18 mouse cellular contexts compared by ENCODE assay signal in the genomic region with DNA sequence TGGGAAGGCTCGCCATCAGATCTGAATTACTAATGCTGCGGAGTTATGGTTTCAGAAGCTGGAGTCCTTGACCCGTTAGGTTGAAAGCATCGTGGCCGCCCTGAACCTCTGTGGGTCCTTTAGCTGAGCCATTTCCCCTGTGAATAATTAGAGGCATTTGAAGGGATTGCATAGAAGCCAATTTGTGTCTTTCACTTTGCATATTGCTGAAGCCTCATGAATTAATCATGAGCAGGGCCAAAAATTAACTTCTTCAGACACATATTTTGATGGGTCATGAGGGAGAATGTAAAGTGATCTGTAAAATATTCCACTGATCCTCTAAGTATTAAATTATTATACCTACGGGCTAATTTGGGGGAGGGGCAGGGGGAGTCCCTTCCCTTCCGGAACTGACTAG.
A peak's percentile ranks its signal among the peaks of the same experiment; 100 is the strongest.
DNase-seq lines count a peak whose midpoint lies in the region; ATAC-seq and TF ChIP-seq lines count a peak whose summit lies in the region.
"Had no signal": no experiment of that assay in that cellular context is flagged by ENCODE, and none has a peak within 500 bp of the region (broad histone marks: within the 10 kb centered on the region; RNA-seq: fewer than 3 reads in every experiment).

No protein-coding gene starts in this region.

- no peak overlapping the region for H3K4me3 ChIP-seq in hindbrain, embryonic 11.5 days (ENCODE audit: low read depth, low read length)
- no peak overlapping the region for H3K4me3 ChIP-seq in hindbrain, embryonic 10.5 days
- no peak overlapping the region for H3K4me3 ChIP-seq in hindbrain, embryonic 12.5 days
- no peak overlapping the region for H3K4me3 ChIP-seq in midbrain, embryonic 14.5 days (replicated peaks; ENCODE audit: low read depth, low read length)
- H3K4me3 ChIP-seq in heart, embryonic 10.5 days, result no peak overlapping the region
- H3K4me3 ChIP-seq: heart, adult 2 months; kidney, embryonic 15.5 days; left cerebral cortex, adult 2 months; limb, embryonic 12.5 days; liver, embryonic 13.5 days; lung, embryonic 15.5 days had no signal

- no peak for DNase-seq in hindbrain, embryonic 11.5 days (ENCODE audit: low spot score)
- DNase-seq in hindbrain, embryonic 10.5 days (ENCODE audit: low spot score), result no peak
- DNase-seq in brain, embryonic 14.5 days (ENCODE audit: low read depth), result peak; percentile 84
- peak; percentile 79 for DNase-seq in midbrain, embryonic 14.5 days
- DNase-seq in cerebellum, adult 9-10 months, result no peak
- DNase-seq in left cerebral cortex, postnatal 10 days (ENCODE audit: extremely low spot score in 1 of 2, low spot score in 2 of 2), result no peak
- DNase-seq in heart, embryonic 10.5 days (ENCODE audit: low spot score), result no peak
- DNase-seq: cerebellum, postnatal 14 days; gastrocnemius, postnatal 14 days; heart, adult 2 months; liver, embryonic 13.5 days; thymus, postnatal 36 days had no signal

- no peaks in the 10 kb centered on the region for H3K9me3 ChIP-seq in hindbrain, embryonic 11.5 days (ENCODE audit: control insufficient read depth, low read length)
- no peaks in the 10 kb centered on the region for H3K9me3 ChIP-seq in hindbrain, embryonic 10.5 days
- H3K9me3 ChIP-seq in hindbrain, embryonic 12.5 days (replicated peaks), result no peaks in the 10 kb centered on the region
- no peaks in the 10 kb centered on the region for H3K9me3 ChIP-seq in midbrain, embryonic 14.5 days (ENCODE audit: control insufficient read depth, low read length)
- H3K9me3 ChIP-seq in heart, embryonic 10.5 days, result 0 out of 2 replicates have a peak, but pooled peaks cover 3% of the 10 kb centered on the region
- H3K9me3 ChIP-seq: kidney, embryonic 15.5 days; limb, embryonic 12.5 days; liver, embryonic 13.5 days; lung, embryonic 15.5 days had no signal

- H3K9ac ChIP-seq in hindbrain, embryonic 11.5 days (ENCODE audit: low read depth, low read length), result no peak overlapping the region
- H3K9ac ChIP-seq in hindbrain, embryonic 12.5 days, result no peak overlapping the region
- no peak overlapping the region for H3K9ac ChIP-seq in midbrain, embryonic 14.5 days (replicated peaks; ENCODE audit: low read length)
- H3K9ac ChIP-seq: kidney, embryonic 15.5 days; limb, embryonic 12.5 days; liver, embryonic 13.5 days; lung, embryonic 15.5 days had no signal

- H3K27me3 ChIP-seq in hindbrain, embryonic 11.5 days (ENCODE audit: control insufficient read depth, insufficient read depth, low read length), result no peaks in the 10 kb centered on the region
- no peaks in the 10 kb centered on the region for H3K27me3 ChIP-seq in hindbrain, embryonic 10.5 days (ENCODE audit: insufficient read depth, poor library complexity, severe bottlenecking)
- no peaks in the 10 kb centered on the region for H3K27me3 ChIP-seq in hindbrain, embryonic 12.5 days
- no peaks in the 10 kb centered on the region for H3K27me3 ChIP-seq in midbrain, embryonic 14.5 days (ENCODE audit: control insufficient read depth, insufficient read depth, low read length)
- no peaks in the 10 kb centered on the region for H3K27me3 ChIP-seq in heart, embryonic 10.5 days (ENCODE audit: insufficient read depth, poor library complexity, severe bottlenecking)
- H3K27me3 ChIP-seq: kidney, embryonic 15.5 days; limb, embryonic 12.5 days; liver, embryonic 13.5 days; lung, embryonic 15.5 days had no signal

- no peaks in the 10 kb centered on the region for H3K4me1 ChIP-seq in hindbrain, embryonic 11.5 days (replicated peaks; ENCODE audit: control insufficient read depth, insufficient read depth, low read length)
- H3K4me1 ChIP-seq in hindbrain, embryonic 10.5 days (replicated peaks), result no peaks in the 10 kb centered on the region
- H3K4me1 ChIP-seq in hindbrain, embryonic 12.5 days, result peaks cover 3% of the 10 kb centered on the region; the same call in 1 of the 2 replicates
- H3K4me1 ChIP-seq in midbrain, embryonic 14.5 days (ENCODE audit: control insufficient read depth, insufficient read depth, low read length), result no peaks in the 10 kb centered on the region; the same call in 1 of the 2 replicates
- no peaks in the 10 kb centered on the region for H3K4me1 ChIP-seq in heart, embryonic 10.5 days
- H3K4me1 ChIP-seq: kidney, embryonic 15.5 days; limb, embryonic 12.5 days; liver, embryonic 13.5 days; lung, embryonic 15.5 days had no signal

- no peaks in the 10 kb centered on the region for H3K36me3 ChIP-seq in hindbrain, embryonic 11.5 days (ENCODE audit: control insufficient read depth, insufficient read depth, low read length)
- no peaks in the 10 kb centered on the region for H3K36me3 ChIP-seq in hindbrain, embryonic 10.5 days
- no peaks in the 10 kb centered on the region for H3K36me3 ChIP-seq in hindbrain, embryonic 12.5 days
- H3K36me3 ChIP-seq in midbrain, embryonic 14.5 days (ENCODE audit: control insufficient read depth, insufficient read depth, low read length), result no peaks in the 10 kb centered on the region
- no peaks in the 10 kb centered on the region for H3K36me3 ChIP-seq in heart, embryonic 10.5 days
- H3K36me3 ChIP-seq: kidney, embryonic 15.5 days; limb, embryonic 12.5 days; liver, embryonic 13.5 days; lung, embryonic 15.5 days had no signal

- H3K4me2 ChIP-seq in hindbrain, embryonic 11.5 days (replicated peaks; ENCODE audit: low read depth, low read length), result no peak overlapping the region
- no peak overlapping the region for H3K4me2 ChIP-seq in hindbrain, embryonic 12.5 days (replicated peaks)
- no peak overlapping the region for H3K4me2 ChIP-seq in midbrain, embryonic 14.5 days (ENCODE audit: low read length)
- H3K4me2 ChIP-seq: kidney, embryonic 15.5 days; limb, embryonic 12.5 days; liver, embryonic 13.5 days; lung, embryonic 15.5 days had no signal

- intact Hi-C loops in left cerebral cortex, postnatal 10 days (cut with DNase I), result no loop called here

- TF ChIP-seq CTCF in brain, embryonic 14.5 days (IDR thresholded peaks at IDR 0.05; ENCODE audit: borderline replicate concordance, extremely low read depth, insufficient read depth, insufficient read length), result no peak

- WGBS in hindbrain, embryonic 11.5 days, result 56% methylated on average over 7 of the region's 7 CpGs
- WGBS in hindbrain, embryonic 10.5 days, result 63% methylated on average over 7 of the region's 7 CpGs
- 46% methylated on average over 7 of the region's 7 CpGs for WGBS in hindbrain, embryonic 12.5 days
- WGBS in midbrain, embryonic 14.5 days, result 24% methylated on average over 7 of the region's 7 CpGs
- 63% methylated on average over 7 of the region's 7 CpGs for WGBS in heart, embryonic 10.5 days

- TF ChIP-seq POLR2A in brain, embryonic 14.5 days (IDR thresholded peaks at IDR 0.05; ENCODE audit: borderline replicate concordance, extremely low read depth, insufficient read depth, insufficient read length, poor library complexity, severe bottlenecking), result no peak

- H3K27ac ChIP-seq in hindbrain, embryonic 11.5 days (ENCODE audit: low read depth, low read length), result no peak overlapping the region
- H3K27ac ChIP-seq in hindbrain, embryonic 10.5 days, result no peak overlapping the region
- no peak overlapping the region for H3K27ac ChIP-seq in hindbrain, embryonic 12.5 days
- no peak overlapping the region for H3K27ac ChIP-seq in midbrain, embryonic 14.5 days (replicated peaks; ENCODE audit: low read depth, low read length)
- no peak overlapping the region for H3K27ac ChIP-seq in heart, embryonic 10.5 days
- H3K27ac ChIP-seq: heart, adult 2 months; kidney, embryonic 15.5 days; left cerebral cortex, adult 2 months; limb, embryonic 12.5 days; liver, embryonic 13.5 days; lung, embryonic 15.5 days; macrophage had no signal

- ATAC-seq in hindbrain, embryonic 11.5 days (ENCODE audit: low FRiP score), result 0 out of 2 replicates have a peak, but pooled peaks have one; percentile 54
- peak; percentile 54; the same call in 1 of the 2 replicates for ATAC-seq in hindbrain, embryonic 12.5 days (ENCODE audit: low FRiP score)
- peak; percentile 74 for ATAC-seq in midbrain, embryonic 14.5 days (ENCODE audit: low FRiP score, low TSS enrichment)

Comparison
In these comparisons a context has a peak if more than half of its experiments do, and no peak if none do; other contexts are left out.
1. DNase-seq: peak in brain, embryonic 14.5 days (single experiment) and midbrain, embryonic 14.5 days (single experiment); none in hindbrain, embryonic 11.5 days (single experiment), hindbrain, embryonic 10.5 days (single experiment), cerebellum, adult 9-10 months (single experiment), left cerebral cortex, postnatal 10 days (0 of 2) and heart, embryonic 10.5 days (single experiment).
2. Peak in every context shown above with its lines, with median percentiles within 50 percentile points of each other: ATAC-seq.